Mouse (Mus musculus) neural tube, embryonic 14.5 days (tissue): ENCODE data around the gene Atrnl1. TPM values are rescaled to one million over a fixed set of nuclear protein-coding genes. Genes with fewer than 3 reads are reported as not detected.
A peak's percentile ranks its signal among the peaks of the same experiment; 100 is the strongest.

ENCODE experiments used
- ATAC-seq: fragments of 200-750 bp; cut with Nextera tagmentation; 2 replicates; pipeline ENCODE4 v1.8.0; 2017; ENCODE audit warnings: low read depth, mild to moderate bottlenecking, moderate TSS enrichment, moderate library complexity
- H3K27ac ChIP-seq: fragments of 300-500 bp; sonication (generic); 2 replicates; pipeline ENCODE4 v1.5.1; 2014; ENCODE audit warnings: low read depth, mild to moderate bottlenecking, control low read depth, low read length, moderate library complexity, mixed read lengths
- H3K27me3 ChIP-seq: fragments of 300-500 bp; sonication (generic); 2 replicates; pipeline ENCODE4 v1.6.1; 2014; ENCODE audit warnings: low read length; ENCODE audit not compliant: control insufficient read depth, insufficient read depth
- H3K36me3 ChIP-seq: fragments of 300-500 bp; sonication (generic); 2 replicates; pipeline ENCODE4 v1.6.1; 2014; ENCODE audit warnings: low read length, mixed read lengths; ENCODE audit not compliant: control insufficient read depth, insufficient read depth
- H3K4me1 ChIP-seq: fragments of 300-500 bp; sonication (generic); 2 replicates; pipeline ENCODE4 v1.6.1; 2014; ENCODE audit warnings: low read length; ENCODE audit not compliant: control insufficient read depth, insufficient read depth
- H3K4me2 ChIP-seq: fragments of 300-500 bp; sonication (generic); 2 replicates; pipeline ENCODE4 v1.6.1; 2014; ENCODE audit warnings: mild to moderate bottlenecking, low read depth, low read length, control low read depth
- H3K4me3 ChIP-seq: fragments of 300-500 bp; sonication (generic); 2 replicates; pipeline ENCODE4 v1.5.1; 2014; ENCODE audit warnings: low read depth, low read length, control low read depth, mixed read lengths
- H3K9ac ChIP-seq: fragments of 300-500 bp; sonication (generic); replicated peaks from 2 replicates; pipeline ENCODE4 v1.6.1; 2014; ENCODE audit warnings: low read depth, mild to moderate bottlenecking, control low read depth, low read length, mixed read lengths
- H3K9me3 ChIP-seq: fragments of 300-500 bp; sonication (generic); 2 replicates; pipeline ENCODE4 v1.6.1; 2016; ENCODE audit warnings: low read length; ENCODE audit not compliant: control insufficient read depth
- WGBS: fragments of 180-500 bp; shearing (Covaris S2); extraction: QIAGEN DNeasy Blood & Tissue Kit; methylation state at CpG from one replicate; pipeline ENCODE4 v1.1.7; 2014; 5-methylcytosine and 5-hydroxymethylcytosine counted together
- polyA plus RNA-seq: library from polyadenylated mRNA; unstranded; fragments of >200 nt; fragmentation: Nextera tagmentation; extraction: Ambion mirVana; gene quantifications from 2 replicates; pipeline ENCODE4 v1.2.1, GENCODE M21; 2014

Atrnl1 gene
- polyA plus RNA-seq, 1 experiment from 2014 or later = 8.6 TPM

GRCm38 (mm10) chr19:58113092-58113731 is 502.4 kb downstream of the Atrnl1 start:
- Histone ChIP-seq H3K27ac (no peak overlapping the region), H3K4me1 (no peaks in the 10 kb centered on the region), H3K27me3 (no peaks in the 10 kb centered on the region), H3K4me2 (no peak overlapping the region), H3K9me3 (no peaks in the 10 kb centered on the region), H3K9ac (no peak overlapping the region), H3K36me3 (no peaks in the 10 kb centered on the region), H3K4me3 (no peak overlapping the region)
- ATAC-seq = peak; percentile 91
- 73% methylated on average over 5 of the region's 5 CpGs for WGBS

DNA sequence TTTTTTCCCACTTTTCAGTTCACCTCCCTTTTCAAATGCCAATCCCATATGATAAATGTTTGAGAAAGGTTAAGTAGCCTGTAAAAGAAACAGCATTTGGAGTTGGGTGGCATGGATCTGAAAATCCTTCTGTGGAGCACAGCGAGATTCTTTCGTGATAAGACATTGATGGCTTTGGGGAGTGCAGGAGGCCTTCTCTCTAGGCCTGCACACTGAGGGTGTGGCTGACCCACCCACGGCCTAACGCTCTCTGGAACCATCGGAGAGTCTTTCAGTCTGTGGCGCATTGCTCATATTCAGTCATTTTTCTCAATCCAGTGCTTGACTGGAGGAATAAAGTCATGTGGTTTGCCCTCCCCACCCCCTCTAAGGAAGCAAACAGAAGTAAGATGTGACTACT is 506.8 kb downstream of the Atrnl1 start:
- Histone ChIP-seq H3K27ac (no peak overlapping the region), H3K4me2 (no peak overlapping the region), H3K9ac (no peak overlapping the region), H3K27me3 (no peaks in the 10 kb centered on the region), H3K9me3 (no peaks in the 10 kb centered on the region), H3K4me1 (no peaks in the 10 kb centered on the region), H3K4me3 (no peak overlapping the region), H3K36me3 (no peaks in the 10 kb centered on the region)
- WGBS = 90% methylated on average over 6 of the region's 6 CpGs
- no peak for ATAC-seq

DNA sequence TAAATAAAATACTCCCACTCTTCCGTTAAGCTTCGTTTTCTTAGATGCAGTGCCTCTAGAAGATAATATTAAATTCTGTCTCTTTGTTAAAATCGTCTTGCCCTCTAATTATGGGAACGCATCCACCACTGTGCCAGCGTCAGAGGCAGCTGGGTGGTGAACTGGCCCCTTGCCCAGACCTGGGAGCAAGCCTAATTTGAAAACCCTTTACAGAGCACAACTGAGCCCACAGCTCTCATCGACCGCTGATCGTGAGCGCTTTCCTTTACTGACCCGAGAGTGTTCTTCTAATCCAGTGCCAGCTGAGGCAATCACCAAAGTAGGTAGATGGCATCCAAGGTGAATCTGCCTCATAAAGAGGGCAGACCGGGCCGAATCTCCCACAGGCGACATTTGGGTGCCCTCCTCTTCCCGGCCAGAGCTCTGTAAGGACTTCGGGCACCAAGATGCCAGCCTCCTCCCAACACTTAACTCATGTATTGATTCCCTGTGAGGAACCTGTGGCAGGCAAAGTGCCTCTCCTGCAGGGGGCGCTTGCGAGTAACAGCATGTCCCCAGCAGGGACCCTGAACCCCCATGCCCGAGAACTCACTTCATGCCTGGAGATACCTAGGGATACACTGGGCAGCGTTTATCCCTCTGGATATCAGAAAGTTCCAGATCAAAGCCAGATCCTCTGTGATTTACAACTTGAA is 507.5 kb downstream of the Atrnl1 start:
- Histone ChIP-seq H3K4me1 (no peaks in the 10 kb centered on the region), H3K4me2 (no peak overlapping the region), H3K9ac (no peak overlapping the region), H3K4me3 (no peak overlapping the region), H3K36me3 (no peaks in the 10 kb centered on the region), H3K27ac (no peak overlapping the region), H3K9me3 (no peaks in the 10 kb centered on the region), H3K27me3 (no peaks in the 10 kb centered on the region)
- WGBS = 53% methylated on average over 19 of the region's 19 CpGs
- ATAC-seq = no peak

- Histone ChIP-seq H3K27me3 (no peaks in the 10 kb centered on the region), H3K9ac (no peak overlapping the region), H3K4me3 (no peak overlapping the region), H3K27ac (no peak overlapping the region), H3K36me3 (no peaks in the 10 kb centered on the region), H3K4me1 (no peaks in the 10 kb centered on the region), H3K4me2 (no peak overlapping the region), H3K9me3 (no peaks in the 10 kb centered on the region)
- 52% methylated on average over 11 of the region's 11 CpGs for WGBS
- ATAC-seq = no peak
Measured at GRCm38 (mm10) chr19:58118864-58119263, 508.0 kb downstream of the Atrnl1 start.

DNA sequence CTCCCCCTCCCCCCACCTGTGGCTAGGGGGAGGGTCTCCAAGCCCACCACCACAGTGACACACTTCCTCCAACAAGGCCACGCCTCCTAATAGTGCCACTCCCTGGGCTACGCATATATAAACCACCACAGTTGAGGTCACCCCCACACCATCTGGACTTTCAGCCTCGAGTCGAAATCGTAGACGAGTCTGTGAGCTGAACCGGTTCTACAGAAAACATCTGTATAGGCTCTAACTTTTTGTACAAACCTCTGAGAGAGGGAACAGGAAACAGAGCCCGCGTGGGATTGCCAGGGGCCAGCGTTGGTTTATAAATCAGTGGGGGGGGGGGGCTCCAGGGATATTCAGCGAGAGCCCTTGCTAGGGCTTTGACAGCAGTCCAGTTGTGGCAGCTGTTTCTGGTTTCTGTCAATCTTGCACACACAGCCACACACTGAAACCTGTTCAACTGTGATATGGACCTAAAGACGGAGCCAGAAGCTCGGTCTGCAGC is 508.9 kb downstream of the Atrnl1 start:
- H3K36me3 ChIP-seq = no peaks in the 10 kb centered on the region
- no peak overlapping the region for H3K4me2 ChIP-seq
- H3K27ac ChIP-seq = no peak overlapping the region
- H3K9ac ChIP-seq = no peak overlapping the region
- WGBS = 74% methylated on average over 13 of the region's 13 CpGs
- H3K4me3 ChIP-seq = no peak overlapping the region
- H3K9me3 ChIP-seq = no peaks in the 10 kb centered on the region
- no peaks in the 10 kb centered on the region for H3K4me1 ChIP-seq
- no peak for ATAC-seq
- no peaks in the 10 kb centered on the region for H3K27me3 ChIP-seq

- Histone ChIP-seq H3K27me3 (no peaks in the 10 kb centered on the region), H3K4me3 (no peak overlapping the region), H3K9ac (no peak overlapping the region), H3K4me1 (peaks cover 8% of the 10 kb centered on the region; the same call in 1 of the 2 replicates), H3K9me3 (no peaks in the 10 kb centered on the region), H3K27ac (no peak overlapping the region), H3K4me2 (no peak overlapping the region), H3K36me3 (no peaks in the 10 kb centered on the region)
- WGBS = 88% methylated on average over 9 of the region's 9 CpGs
- no peak for ATAC-seq
Measured at GRCm38 (mm10) chr19:58120661-58121060, 509.8 kb downstream of the Atrnl1 start.

DNA sequence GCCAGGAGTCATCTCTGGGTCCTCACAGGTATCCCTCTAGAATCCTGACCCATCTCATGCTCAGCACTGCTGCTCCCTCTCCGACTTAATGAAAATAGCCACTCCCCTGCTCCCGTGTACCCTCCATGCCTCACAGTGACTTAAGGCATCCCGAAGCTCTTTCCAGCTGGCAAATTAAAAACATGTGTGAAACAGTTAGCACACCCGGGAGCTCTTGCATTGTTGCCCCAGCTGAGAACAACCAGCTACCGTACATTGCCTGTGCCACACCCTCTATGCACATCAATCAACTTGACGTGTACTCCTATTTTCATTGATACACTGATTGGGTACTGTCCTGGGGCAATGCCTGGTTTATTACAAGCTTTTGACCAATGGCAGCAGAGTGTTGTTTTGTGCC is 510.8 kb downstream of the Atrnl1 start:
- no peaks in the 10 kb centered on the region for H3K9me3 ChIP-seq
- no peak overlapping the region for H3K4me3 ChIP-seq
- H3K36me3 ChIP-seq = no peaks in the 10 kb centered on the region
- no peak overlapping the region for H3K4me2 ChIP-seq
- 39% methylated on average over 6 of the region's 6 CpGs for WGBS
- peaks cover 8% of the 10 kb centered on the region; the same call in 1 of the 2 replicates for H3K4me1 ChIP-seq
- no peak for ATAC-seq
- no peak overlapping the region for H3K27ac ChIP-seq
- H3K9ac ChIP-seq = no peak overlapping the region
- no peaks in the 10 kb centered on the region for H3K27me3 ChIP-seq

DNA sequence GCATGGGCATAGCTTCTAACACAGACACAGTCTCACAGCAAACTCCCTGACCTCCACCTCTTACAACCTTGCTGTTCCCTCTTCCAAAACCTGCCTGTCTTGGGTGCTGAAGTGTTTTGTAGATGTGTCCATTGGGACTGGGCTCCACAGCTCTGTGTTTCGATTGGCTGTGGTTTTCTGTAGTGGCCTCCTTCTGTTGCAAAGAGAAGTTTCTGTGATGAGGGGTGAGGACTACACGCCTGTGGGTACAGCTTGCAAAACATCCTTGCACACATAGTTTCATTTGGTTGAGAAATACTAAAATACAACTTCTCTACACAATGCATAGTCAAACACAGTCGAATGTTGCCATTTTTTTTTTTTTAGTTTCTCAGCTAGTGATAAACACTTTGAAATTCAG is 512.8 kb downstream of the Atrnl1 start:
- Histone ChIP-seq H3K36me3 (no peaks in the 10 kb centered on the region), H3K9ac (no peak overlapping the region), H3K4me3 (no peak overlapping the region), H3K27ac (no peak overlapping the region), H3K4me2 (no peak overlapping the region), H3K4me1 (peaks cover 8% of the 10 kb centered on the region; the same call in 1 of the 2 replicates), H3K9me3 (no peaks in the 10 kb centered on the region), H3K27me3 (no peaks in the 10 kb centered on the region)
- 92% methylated on average over 3 of the region's 3 CpGs for WGBS
- ATAC-seq = no peak

- no peak for ATAC-seq
- Histone ChIP-seq H3K27me3 (no peaks in the 10 kb centered on the region), H3K4me2 (no peak overlapping the region), H3K27ac (no peak overlapping the region), H3K36me3 (no peaks in the 10 kb centered on the region), H3K9me3 (no peaks in the 10 kb centered on the region), H3K4me3 (no peak overlapping the region), H3K9ac (no peak overlapping the region), H3K4me1 (peaks cover 8% of the 10 kb centered on the region; the same call in 1 of the 2 replicates)
- WGBS = 47% methylated on average over 5 of the region's 5 CpGs
Measured at GRCm38 (mm10) chr19:58124566-58124965, 513.7 kb downstream of the Atrnl1 start.
